Mouse (Mus musculus) brain, adult 2 months (tissue): ENCODE data around the gene Isyna1.
"Not testable (repeated sequence)": the region's sequence is repeated elsewhere in the genome, so short reads cannot be mapped to it uniquely, and the experiment has no call there.

ENCODE experiments used
- DNase-seq: peaks from one replicate; pipeline ENCODE4 v3.0.0; 2011; ENCODE audit warnings: low read depth, low spot score

Isyna1 gene

GRCm38 (mm10) chr8:70574915-70575314 is 19.3 kb upstream of the Isyna1 start:
- peak; percentile 76 for DNase-seq

- no peak for DNase-seq
Observed at GRCm38 (mm10) chr8:70577207-70577606, 17.0 kb upstream of the Isyna1 start.

- DNase-seq, result peak; percentile 86
Observed at GRCm38 (mm10) chr8:70583476-70584387, 10.4 kb upstream of the Isyna1 start.

- no peak for DNase-seq
Observed at GRCm38 (mm10) chr8:70584606-70585257, 9.4 kb upstream of the Isyna1 start.

GRCm38 (mm10) chr8:70585258-70585652 is 8.9 kb upstream of the Isyna1 start:
- DNase-seq, result peak; percentile 76

GRCm38 (mm10) chr8:70587955-70588354 is 6.2 kb upstream of the Isyna1 start:
- not testable (repeated sequence) for DNase-seq

- peak; percentile 76 for DNase-seq
Observed at GRCm38 (mm10) chr8:70591569-70591968, 2.6 kb upstream of the Isyna1 start.

GRCm38 (mm10) chr8:70593173-70593572 is 1.0 kb upstream of the Isyna1 start:
- DNase-seq, result no peak

GRCm38 (mm10) chr8:70594621-70595564 is 720 bp downstream of the Isyna1 start:
- DNase-seq, result no peak

GRCm38 (mm10) chr8:70595811-70596210 is 1.6 kb downstream of the Isyna1 start:
- DNase-seq, result no peak

GRCm38 (mm10) chr8:70596216-70596615 is 2.0 kb downstream of the Isyna1 start:
- DNase-seq, result no peak

GRCm38 (mm10) chr8:70596775-70597416 is 2.7 kb downstream of the Isyna1 start:
- DNase-seq, result peak; percentile 56

GRCm38 (mm10) chr8:70597417-70598272 is 3.5 kb downstream of the Isyna1 start:
- DNase-seq, result no peak

- peak; percentile 91 for DNase-seq
Observed at GRCm38 (mm10) chr8:70598283-70598682, 4.1 kb downstream of the Isyna1 start.

GRCm38 (mm10) chr8:70598722-70599121 is 4.5 kb downstream of the Isyna1 start:
- peak; percentile 50 for DNase-seq

- no peak for DNase-seq
Observed at GRCm38 (mm10) chr8:70599507-70600290, 5.5 kb downstream of the Isyna1 start.

- DNase-seq, result no peak
Observed at GRCm38 (mm10) chr8:70600473-70601270, 6.5 kb downstream of the Isyna1 start.

GRCm38 (mm10) chr8:70601271-70601649 is 7.1 kb downstream of the Isyna1 start:
- DNase-seq, result peak; percentile 91
